Mouse (Mus musculus): Measurements from ENCODE around the gene DXBay18.
"Not testable (repeated sequence)": the region's sequence is repeated elsewhere in the genome, so short reads cannot be mapped to it uniquely, and the experiment has no call there.

Gene DXBay18

GRCm38 (mm10) chrX:73149350-73149749 is at the start of gene DXBay18:
Gene DXBay18 (minus strand): TSS chrX:73149450.
- not testable (repeated sequence) for DNase-seq (ENCODE audit: low read depth, low spot score)

DNA sequence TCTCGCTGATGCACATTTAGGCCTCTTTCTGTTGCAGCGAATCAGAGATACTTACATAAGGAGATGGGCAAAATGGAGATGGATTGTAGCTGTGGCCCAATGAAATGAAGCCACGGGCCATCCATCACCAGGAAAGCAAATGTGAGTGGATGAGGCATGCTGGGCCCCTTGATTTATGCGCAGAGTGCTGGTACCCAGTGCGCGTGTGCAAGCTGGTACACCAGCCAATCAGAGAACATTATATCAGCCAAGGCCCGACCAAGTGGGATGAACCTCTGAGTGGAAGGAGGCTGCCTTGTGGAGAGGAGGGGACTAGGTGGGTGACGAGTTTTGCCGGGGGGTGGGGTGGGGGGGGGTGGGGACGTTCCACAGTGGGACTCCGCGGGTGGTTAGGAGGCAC is 42.7 kb upstream of the DXBay18 start, which contains the start of gene Xlr3b:
TSS of gene Xlr3b (plus strand) at position 274 of the 400 bp plus-strand sequence.
- not testable (repeated sequence) for DNase-seq (ENCODE audit: low read depth, low spot score)

- not testable (repeated sequence) for DNase-seq (ENCODE audit: low read depth, low spot score)
Measured at GRCm38 (mm10) chrX:73176889-73177288, 27.6 kb upstream of the DXBay18 start, which contains the start of gene Spin2d. Gene Spin2d (minus strand): TSS chrX:73176989.

GRCm38 (mm10) chrX:73148496-73148895 is 754 bp downstream of the DXBay18 start, which contains the start of gene Xlr5b:
Gene Xlr5b (plus strand): TSS chrX:73148796.
- not testable (repeated sequence) for DNase-seq (ENCODE audit: low read depth, low spot score)

GRCm38 (mm10) chrX:73143218-73143618 is 6.0 kb downstream of the DXBay18 start:
- not testable (repeated sequence) for DNase-seq (ENCODE audit: low read depth, low spot score)

GRCm38 (mm10) chrX:73122859-73123829 is 26.1 kb downstream of the DXBay18 start:
- DNase-seq (ENCODE audit: low read depth, low spot score): not testable (repeated sequence)

GRCm38 (mm10) chrX:73116747-73117146 is 32.5 kb downstream of the DXBay18 start, which contains the start of gene Gm14685:
Gene Gm14685 (plus strand): TSS chrX:73117047.
- DNase-seq (ENCODE audit: low read depth, low spot score): not testable (repeated sequence)

- not testable (repeated sequence) for DNase-seq (ENCODE audit: low read depth, low spot score)
Measured at GRCm38 (mm10) chrX:73096941-73097508, 52.2 kb downstream of the DXBay18 start, which contains the start of gene Xlr3a. Gene Xlr3a (minus strand): TSS chrX:73097095.
